Mouse (Mus musculus) right cerebral cortex, adult 18-20 months (tissue): Measurements from ENCODE around the gene Dnajb9.
"Not testable (repeated sequence)": the region's sequence is repeated elsewhere in the genome, so short reads cannot be mapped to it uniquely, and the experiment has no call there.

Source experiments
- DNase-seq: peaks from one replicate; pipeline ENCODE4 v3.0.0; 2022; ENCODE audit warnings: mixed read lengths

The Dnajb9 gene

DNA sequence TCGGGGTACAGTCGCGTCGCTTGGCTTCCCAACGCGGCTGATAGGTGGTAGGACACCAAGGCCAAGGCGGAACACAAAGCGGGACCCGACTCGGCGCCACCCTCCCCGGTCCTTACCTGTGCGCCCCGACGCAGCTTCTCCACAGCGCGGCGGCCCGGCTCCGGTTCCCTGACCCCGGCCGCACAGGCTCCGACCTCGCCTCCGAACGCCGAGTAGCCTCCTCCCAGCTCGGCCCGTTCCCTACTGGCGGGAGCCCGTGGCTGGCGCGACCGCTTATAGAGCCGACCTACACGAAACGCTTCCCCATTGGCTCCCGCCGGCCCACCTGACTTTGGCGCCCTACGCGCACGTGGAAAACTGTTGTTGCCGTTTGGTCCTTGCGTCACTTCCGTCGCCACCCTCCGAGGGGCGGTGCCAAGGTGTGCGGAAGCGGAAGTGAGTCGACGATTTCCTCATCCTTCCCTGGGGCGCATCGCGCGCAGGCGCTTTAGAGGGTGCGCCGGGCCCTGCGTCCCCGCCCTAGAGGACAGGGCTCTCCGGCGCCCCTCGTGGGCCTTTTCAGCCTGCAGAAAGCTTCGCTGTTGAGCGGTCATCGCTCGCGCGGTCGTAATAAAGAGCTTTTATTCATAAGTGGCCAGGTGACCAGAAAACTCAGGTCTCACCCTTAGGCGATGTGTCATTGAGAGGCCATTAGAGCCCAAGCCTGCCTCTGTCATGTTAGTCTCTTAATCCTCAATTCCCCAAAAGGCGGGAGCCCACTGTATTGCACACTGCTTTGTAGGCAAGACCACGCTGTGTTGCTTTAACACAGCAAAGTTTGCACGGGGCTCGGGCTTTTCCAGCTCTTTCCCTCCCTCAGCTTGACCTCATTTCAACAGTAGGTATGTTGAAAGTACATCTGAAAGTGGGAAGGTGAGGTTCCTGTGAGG lies at the start of gene Dnajb9:
Dnajb9 (minus strand) TSS at position 503 of the 929 bp plus-strand sequence.
- peak; percentile 100 for DNase-seq

DNA sequence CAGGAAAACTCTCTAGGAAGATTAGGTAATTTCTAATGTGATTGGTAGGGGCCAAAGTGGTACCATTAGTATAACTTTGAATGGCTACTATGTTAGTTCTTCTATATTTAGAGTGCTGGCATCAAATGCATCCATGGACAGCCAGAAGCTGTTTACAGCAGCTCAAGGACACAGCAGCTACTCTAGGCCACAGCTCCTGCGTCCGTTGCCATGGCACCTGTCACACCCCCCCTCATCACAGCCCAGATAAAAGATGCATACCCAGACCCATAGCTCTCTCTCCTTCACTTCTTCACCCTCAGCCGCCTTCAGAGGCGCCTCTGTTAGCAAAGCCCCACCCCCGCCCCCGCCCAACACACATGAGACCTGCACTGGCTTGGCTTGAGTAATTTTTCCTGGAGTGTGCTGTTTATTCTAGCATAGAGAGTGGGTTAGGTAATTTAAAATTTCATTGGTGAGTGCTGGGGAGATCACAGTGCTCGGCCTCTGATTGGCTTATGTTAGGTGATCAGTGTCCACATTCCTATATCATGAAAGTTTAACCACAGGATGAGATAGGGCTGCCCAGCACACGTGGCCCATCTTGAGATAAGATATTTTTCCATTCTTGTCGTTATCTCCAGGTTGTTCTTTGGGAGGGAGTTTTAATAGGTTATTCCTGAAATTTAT lies 38.3 kb upstream of the Dnajb9 start:
- DNase-seq, result no peak

DNA sequence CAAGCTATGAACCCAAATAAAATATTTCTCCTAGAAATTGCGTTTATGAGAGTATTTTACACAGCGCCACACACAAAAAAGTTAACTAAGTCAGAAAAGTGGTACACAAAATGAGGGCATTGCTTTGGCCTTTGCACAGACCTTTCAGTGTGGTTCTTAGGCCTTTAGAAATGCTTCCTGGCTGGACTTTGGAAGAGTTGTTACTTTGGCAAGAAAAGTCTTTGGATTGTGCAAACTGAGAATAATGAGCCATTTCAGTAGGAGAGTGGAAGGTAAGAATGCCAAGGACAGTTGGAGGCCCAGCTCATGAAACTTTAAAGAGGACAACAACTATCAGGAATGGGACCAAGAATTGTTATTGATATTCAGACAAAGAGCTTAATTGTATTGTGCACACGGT lies 35.6 kb upstream of the Dnajb9 start:
- DNase-seq, result no peak

- no peak for DNase-seq
Observed at GRCm38 (mm10) chr12:44242407-44242806, 32.3 kb upstream of the Dnajb9 start.

- DNase-seq, result no peak
Observed at GRCm38 (mm10) chr12:44241090-44241489, 31.0 kb upstream of the Dnajb9 start.

- DNase-seq, result no peak
Observed at GRCm38 (mm10) chr12:44224650-44225049, 14.5 kb upstream of the Dnajb9 start.

- DNase-seq, result no peak
Observed at GRCm38 (mm10) chr12:44223044-44223443, 12.9 kb upstream of the Dnajb9 start.

GRCm38 (mm10) chr12:44221651-44222356 lies 11.7 kb upstream of the Dnajb9 start:
- no peak for DNase-seq

GRCm38 (mm10) chr12:44221070-44221469 lies 10.9 kb upstream of the Dnajb9 start, which contains the start of gene Pnpla8:
Gene Pnpla8, plus strand, starts transcription at chr12:44221370.
- DNase-seq, result not testable (repeated sequence)

- no peak for DNase-seq
Observed at GRCm38 (mm10) chr12:44211555-44211954, 1.4 kb upstream of the Dnajb9 start.

GRCm38 (mm10) chr12:44209141-44209823 lies 844 bp downstream of the Dnajb9 start:
- DNase-seq, result peak; percentile 26

DNA sequence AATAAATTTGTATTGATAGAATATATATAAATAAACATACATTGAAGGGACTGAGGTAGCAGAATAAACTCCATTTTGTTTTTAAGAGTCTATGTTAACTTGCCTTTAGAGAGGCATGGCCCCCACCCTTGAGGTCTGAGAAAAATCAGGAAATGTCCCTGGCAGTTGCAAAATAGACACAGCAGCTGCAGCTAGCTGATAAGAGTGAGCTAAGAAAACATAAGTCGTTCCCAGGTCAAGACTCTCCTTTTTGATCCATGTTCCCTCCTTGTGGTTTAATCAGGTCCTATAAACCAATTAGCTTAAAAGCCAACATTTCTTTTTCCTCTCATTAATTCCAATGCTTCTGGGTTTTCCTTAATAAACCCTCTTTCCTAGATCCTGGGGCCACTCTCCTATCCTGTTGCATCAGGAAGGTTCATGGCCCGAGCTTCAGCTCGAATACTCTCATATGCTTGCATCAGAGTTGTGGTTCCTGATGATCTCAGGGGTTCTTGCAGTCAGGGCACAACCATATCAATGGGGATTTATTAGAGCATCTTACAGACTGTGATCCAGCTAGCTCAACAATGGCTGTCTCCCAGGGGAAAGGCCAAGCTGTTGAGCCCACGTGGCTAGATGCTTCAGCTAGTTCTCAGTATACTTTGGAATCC lies 12.1 kb downstream of the Dnajb9 start:
- no peak for DNase-seq

GRCm38 (mm10) chr12:44181081-44181982 lies 28.8 kb downstream of the Dnajb9 start:
- peak; percentile 66 for DNase-seq

DNA sequence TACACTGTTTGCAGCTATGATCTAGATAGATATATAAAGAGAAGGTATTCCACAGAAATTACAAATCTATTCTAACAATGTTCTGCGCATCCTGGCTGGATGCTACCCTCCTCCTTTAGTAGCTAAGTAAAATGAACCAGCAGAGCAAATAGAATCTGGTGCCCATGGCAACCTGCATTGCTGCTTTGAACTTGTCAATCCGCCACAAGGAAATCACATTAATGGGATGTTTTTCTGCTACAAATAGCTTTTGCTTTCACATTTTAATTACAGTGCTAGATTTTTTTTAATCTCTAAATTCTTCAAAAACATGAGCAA lies 33.1 kb downstream of the Dnajb9 start:
- no peak for DNase-seq

DNA sequence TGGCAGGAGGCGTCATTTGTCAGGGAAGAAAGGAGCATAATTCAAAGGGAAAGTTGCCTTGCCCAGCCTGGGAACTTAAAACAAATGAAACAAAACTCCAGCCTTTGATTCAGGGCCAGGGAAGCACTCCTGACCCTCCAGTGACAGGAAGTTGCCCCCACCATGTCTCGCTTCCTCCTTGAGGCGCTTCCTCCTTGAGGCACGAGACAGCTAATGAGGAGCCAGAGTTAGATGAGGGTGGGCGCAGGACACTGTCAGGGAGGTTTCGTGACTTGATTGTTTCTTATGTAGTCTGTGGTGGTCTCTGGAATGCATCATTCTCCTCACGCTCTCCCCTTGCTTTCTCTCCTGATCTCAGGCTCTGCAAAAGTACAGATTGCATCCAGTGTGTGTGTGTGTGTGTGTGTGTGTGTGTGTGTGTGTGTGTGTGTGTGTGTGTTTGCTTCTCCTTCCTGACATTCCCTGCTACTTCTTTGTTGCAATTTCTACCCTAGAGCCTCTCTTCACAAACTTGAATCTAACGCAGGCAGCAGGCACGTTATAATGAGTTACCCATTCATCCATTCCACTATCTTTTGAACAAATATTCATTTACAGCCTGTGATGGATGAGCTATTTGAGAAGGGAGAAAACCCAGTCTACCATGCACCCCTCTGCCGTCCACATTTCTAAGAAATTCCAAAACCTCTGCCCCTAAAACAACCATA lies 33.6 kb downstream of the Dnajb9 start:
- no peak for DNase-seq

- peak; percentile 69 for DNase-seq
Observed at GRCm38 (mm10) chr12:44166949-44167348, 43.2 kb downstream of the Dnajb9 start.

- DNase-seq, result no peak
Observed at GRCm38 (mm10) chr12:44159349-44159748, 50.8 kb downstream of the Dnajb9 start.
